Mouse (Mus musculus) thymus, adult 2 months (tissue): ENCODE measurements around the gene Lamp1.

Experiments
- CTCF ChIP-seq: fragments of 200-500 bp; IDR thresholded peaks from 2 replicates; pipeline ENCODE4 v1.5.1; 2012; ENCODE audit warnings: mild to moderate bottlenecking, control low read depth, low read length, moderate library complexity, borderline replicate concordance; ENCODE audit not compliant: control insufficient read depth, poor library complexity, insufficient read depth; ENCODE audit errors: extremely low read depth
- POLR2A ChIP-seq: fragments of 200-500 bp; IDR thresholded peaks from 2 replicates; pipeline ENCODE4 v1.6.1; 2012; ENCODE audit warnings: mild to moderate bottlenecking, low read length, control low read depth, moderate library complexity; ENCODE audit not compliant: control insufficient read depth, poor library complexity, insufficient read depth; ENCODE audit errors: extremely low read depth

GRCm38 (mm10) chr8:13181691-13181976 lies 22.7 kb downstream of the Lamp1 start:
- no peak for TF ChIP-seq POLR2A
- no peak for TF ChIP-seq CTCF
